Mouse (Mus musculus) C2C12 (cell line): ENCODE results near the gene Arhgef5. TPM values are rescaled to one million over a fixed set of nuclear protein-coding genes. Genes with fewer than 3 reads are reported as not detected.
A peak's percentile ranks its signal among the peaks of the same experiment; 100 is the strongest.

Source experiments
- H3K27me3 ChIP-seq: one replicate; pipeline ENCODE4 v1.6.1; 2011; ENCODE audit not compliant: control insufficient read depth, insufficient read depth, insufficient read length
- H3K36me3 ChIP-seq: one replicate; pipeline ENCODE4 v1.6.1; 2011; ENCODE audit not compliant: control insufficient read depth, insufficient read depth
- H3K4me3 ChIP-seq: one replicate; pipeline ENCODE4 v1.5.1; 2011; ENCODE audit warnings: mild to moderate bottlenecking, control low read depth; ENCODE audit not compliant: poor library complexity, insufficient read depth, severe bottlenecking
- H3K79me2 ChIP-seq: one replicate; pipeline ENCODE4 v1.6.1; 2011; ENCODE audit not compliant: control insufficient read depth, insufficient read depth
- H3K79me3 ChIP-seq: one replicate; pipeline ENCODE4 v1.6.1; 2011; ENCODE audit warnings: low read depth, control low read depth
- H3ac ChIP-seq: one replicate; pipeline ENCODE3; 2011; ENCODE audit warnings: low read depth; ENCODE audit not compliant: control insufficient read depth, insufficient read length
- CEBPB ChIP-seq: IDR thresholded peaks from one replicate; pipeline ENCODE4 v1.6.1; 2011; ENCODE audit warnings: low read depth, mild to moderate bottlenecking, control low read depth, moderate library complexity
- CTCF ChIP-seq: IDR thresholded peaks from one replicate; pipeline ENCODE4 v1.5.1; 2011; ENCODE audit not compliant: control insufficient read depth, insufficient read depth, insufficient read length
- FOSL1 ChIP-seq: IDR thresholded peaks from one replicate; pipeline ENCODE4 v1.8.0; 2011; ENCODE audit warnings: mild to moderate bottlenecking, low read length; ENCODE audit not compliant: poor library complexity, insufficient read depth, severe bottlenecking
- MAX ChIP-seq: IDR thresholded peaks from one replicate; pipeline ENCODE4 v1.6.1; 2011; ENCODE audit warnings: mild to moderate bottlenecking, control low read depth
- MYOD1 ChIP-seq: IDR thresholded peaks from one replicate; pipeline ENCODE4 v1.6.1; 2011; ENCODE audit warnings: low read depth; ENCODE audit not compliant: control insufficient read depth, insufficient read length
- MYOG ChIP-seq: IDR thresholded peaks from one replicate; pipeline ENCODE4 v1.6.1; 2011; ENCODE audit not compliant: control insufficient read depth, insufficient read length; ENCODE audit errors: extremely low read depth
- USF1 ChIP-seq: IDR thresholded peaks from one replicate; pipeline ENCODE4 v1.6.1; 2011; ENCODE audit warnings: low read depth, mild to moderate bottlenecking, control low read depth, moderate library complexity
- polyA plus RNA-seq: library from polyadenylated mRNA; unstranded; fragments of >200 nt; fragmentation: generic; extraction: Trizol; gene quantifications from one replicate; pipeline ENCODE4 v1.2.1, GENCODE M21; 2012; ENCODE audit warnings: missing spikeins

The Arhgef5 gene
- polyA plus RNA-seq, 1 experiment: 9.3 TPM

- H3K27me3 ChIP-seq: no peaks in the 10 kb centered on the region
Observed at GRCm38 (mm10) chr6:43292041-43292440, 26.7 kb downstream of the Arhgef5 start.

DNA sequence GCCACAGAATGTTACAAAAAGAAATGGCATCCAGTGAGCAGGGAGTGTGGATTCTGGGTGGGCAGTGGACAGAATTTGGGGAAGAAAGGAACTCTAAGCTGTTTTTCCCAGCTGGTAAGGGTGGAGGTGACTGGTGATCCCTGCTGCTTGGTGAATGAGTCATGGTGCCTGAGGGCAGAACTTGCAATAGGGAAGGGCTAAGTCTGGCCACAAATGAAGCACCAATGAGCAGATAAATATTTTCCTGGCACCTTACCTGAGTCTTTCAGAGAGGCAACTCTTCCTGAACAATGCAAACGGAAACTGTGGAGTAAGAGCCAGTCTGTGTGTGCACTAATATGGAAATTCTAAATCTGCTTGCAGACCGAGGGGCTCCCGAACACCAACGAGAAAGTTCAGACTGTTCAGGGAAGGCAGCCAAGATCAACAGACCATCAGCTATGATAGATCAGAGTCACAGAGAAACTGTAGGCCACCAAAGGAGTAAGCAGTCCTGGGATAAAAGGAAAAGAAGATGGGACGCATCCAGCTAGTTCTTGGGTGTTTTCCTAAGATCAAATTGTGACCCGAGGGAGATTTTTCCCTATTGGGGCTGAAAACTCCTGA lies 27.2 kb downstream of the Arhgef5 start:
- TF ChIP-seq CEBPB (peak; percentile 28), MAX (no peak), FOSL1 (peak; percentile 50), MYOD1 (peak; percentile 38)
- H3K36me3 ChIP-seq: peaks cover 19% of the 10 kb centered on the region
- H3K4me3 ChIP-seq: no peak overlapping the region
- no peaks in the 10 kb centered on the region for H3K79me3 ChIP-seq
- H3ac ChIP-seq: no peak overlapping the region
- no peaks in the 10 kb centered on the region for H3K79me2 ChIP-seq
- H3K27me3 ChIP-seq: no peaks in the 10 kb centered on the region

More at GRCm38 (mm10) chr6:43292041-43292440, 26.7 kb downstream of the Arhgef5 start:
- no peaks in the 10 kb centered on the region for H3K79me2 ChIP-seq
- H3K36me3 ChIP-seq: peaks cover 24% of the 10 kb centered on the region
- TF ChIP-seq USF1: no peak
- TF ChIP-seq MYOD1: peak; percentile 30
- TF ChIP-seq MYOG: no peak
- peak; percentile 6 for TF ChIP-seq CEBPB
- peak; percentile 75 for TF ChIP-seq FOSL1
- no peak overlapping the region for H3K4me3 ChIP-seq
- no peaks in the 10 kb centered on the region for H3K79me3 ChIP-seq
- H3ac ChIP-seq: no peak overlapping the region

DNA sequence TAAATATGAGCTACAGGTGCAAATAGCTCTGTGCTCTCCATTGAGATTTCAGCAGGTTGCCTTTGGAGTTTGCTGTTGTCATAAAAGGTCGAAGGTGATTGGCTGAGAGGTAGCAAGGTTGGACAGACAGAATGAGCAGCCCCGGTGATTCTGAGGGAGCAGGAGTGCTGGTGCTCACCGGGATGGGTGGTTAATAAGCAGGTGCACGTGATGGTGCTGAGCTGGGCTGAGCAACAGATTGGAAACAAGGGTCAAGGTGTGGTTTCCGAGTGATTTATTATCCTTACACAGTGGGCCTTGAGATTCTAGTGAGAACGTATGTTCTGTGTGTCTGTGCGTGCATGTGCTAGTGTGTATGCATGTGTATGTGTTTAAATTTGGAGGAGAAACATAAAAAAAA lies 27.8 kb downstream of the Arhgef5 start:
- Histone ChIP-seq H3K4me3 (no peak overlapping the region), H3K36me3 (peaks cover 13% of the 10 kb centered on the region), H3K27me3 (no peaks in the 10 kb centered on the region), H3ac (no peak overlapping the region), H3K79me2 (no peaks in the 10 kb centered on the region), H3K79me3 (no peaks in the 10 kb centered on the region)
- TF ChIP-seq FOSL1 (no peak), MYOG (no peak)

DNA sequence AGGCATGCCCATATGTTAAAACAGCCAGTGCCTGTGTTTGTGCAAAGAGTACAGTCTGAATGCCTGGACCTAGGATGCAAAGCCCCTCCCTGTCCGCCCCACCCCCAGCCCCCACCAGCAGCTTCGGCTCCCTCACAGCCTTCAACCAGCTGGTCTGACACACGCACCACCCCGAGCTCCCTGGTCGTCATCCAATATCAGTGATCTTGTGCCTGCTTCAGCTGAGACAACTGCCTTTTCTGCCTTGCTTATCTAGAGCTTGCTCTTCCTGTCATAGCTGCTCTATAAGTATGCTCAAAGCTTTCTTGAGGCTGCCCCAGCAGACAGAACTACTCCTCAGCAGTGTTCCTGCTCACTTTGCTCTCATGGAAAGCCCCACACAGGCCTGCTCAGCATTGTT lies 30.5 kb downstream of the Arhgef5 start:
- no peak overlapping the region for H3K4me3 ChIP-seq
- H3K79me2 ChIP-seq: no peaks in the 10 kb centered on the region
- no peaks in the 10 kb centered on the region for H3K27me3 ChIP-seq
- TF ChIP-seq MYOD1: no peak
- TF ChIP-seq USF1: no peak
- TF ChIP-seq MAX: no peak
- no peaks in the 10 kb centered on the region for H3K36me3 ChIP-seq
- no peak overlapping the region for H3ac ChIP-seq
- H3K79me3 ChIP-seq: no peaks in the 10 kb centered on the region

DNA sequence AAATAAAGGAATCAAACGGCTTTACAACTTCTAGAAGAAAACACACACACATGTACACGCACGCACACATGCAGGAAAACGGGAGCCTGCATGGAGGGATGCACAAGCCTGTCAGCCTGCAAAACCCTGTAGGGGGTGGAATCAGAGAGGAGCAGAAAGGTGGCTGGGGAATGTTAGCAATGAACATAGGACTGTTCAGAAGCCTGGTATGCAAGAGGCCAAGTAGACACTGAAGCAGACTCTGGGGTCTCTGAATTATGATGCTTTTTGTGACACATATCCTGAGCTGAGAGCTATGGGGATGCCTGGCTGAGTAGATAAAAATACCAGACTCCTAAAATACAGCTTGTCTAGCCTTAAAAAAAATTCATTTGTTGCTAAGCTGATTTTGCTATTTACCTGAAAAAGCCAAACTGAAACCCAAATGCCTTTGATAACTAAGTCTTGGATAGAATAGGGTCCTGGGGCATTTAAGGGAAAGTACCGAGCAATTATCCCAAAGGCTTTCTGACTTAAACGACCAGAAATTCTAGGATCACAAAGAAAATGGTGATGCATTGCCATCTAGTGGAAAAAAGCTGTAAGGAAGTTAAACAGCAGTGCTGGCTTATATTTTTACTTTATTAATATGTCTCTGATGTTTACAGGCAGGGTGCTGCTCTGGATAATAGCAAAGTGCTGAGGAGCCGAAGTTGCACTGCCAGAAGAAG lies 31.6 kb downstream of the Arhgef5 start:
- H3K27me3 ChIP-seq: no peaks in the 10 kb centered on the region
- no peak for TF ChIP-seq FOSL1
- TF ChIP-seq MYOG: no peak
- no peak for TF ChIP-seq CTCF
- no peak for TF ChIP-seq CEBPB
- TF ChIP-seq MYOD1: no peak
- no peak for TF ChIP-seq USF1
- TF ChIP-seq MAX: no peak
- no peaks in the 10 kb centered on the region for H3K79me3 ChIP-seq

GRCm38 (mm10) chr6:43297508-43297850 lies 32.1 kb downstream of the Arhgef5 start:
- H3K79me2 ChIP-seq: no peaks in the 10 kb centered on the region
- no peaks in the 10 kb centered on the region for H3K27me3 ChIP-seq
- no peak overlapping the region for H3ac ChIP-seq
- no peaks in the 10 kb centered on the region for H3K36me3 ChIP-seq
- no peak for TF ChIP-seq CTCF
- TF ChIP-seq MAX: no peak
- no peak for TF ChIP-seq MYOG
- no peak for TF ChIP-seq CEBPB
- no peak for TF ChIP-seq MYOD1
- no peak for TF ChIP-seq USF1
- TF ChIP-seq FOSL1: no peak
- H3K4me3 ChIP-seq: no peak overlapping the region
- no peaks in the 10 kb centered on the region for H3K79me3 ChIP-seq

More for the DNA sequence above, 31.6 kb downstream of the Arhgef5 start:
- H3K4me3 ChIP-seq: no peak overlapping the region
- H3ac ChIP-seq: no peak overlapping the region
- H3K79me2 ChIP-seq: no peaks in the 10 kb centered on the region
- H3K36me3 ChIP-seq: no peaks in the 10 kb centered on the region
